Mouse (Mus musculus) lung, adult 2 months (tissue): ENCODE data around the gene Glipr2.

Experiments
- CTCF ChIP-seq: fragments of 200-500 bp; IDR thresholded peaks from 2 replicates; pipeline ENCODE4 v1.5.1; 2011; ENCODE audit warnings: mild to moderate bottlenecking, low read length, control low read depth; ENCODE audit not compliant: insufficient read depth
- POLR2A ChIP-seq: fragments of 200-500 bp; IDR thresholded peaks from 2 replicates; pipeline ENCODE4 v1.6.1; 2011; ENCODE audit warnings: low read depth, mild to moderate bottlenecking, control low read depth, low read length, borderline replicate concordance; ENCODE audit errors: extremely low read depth

- TF ChIP-seq POLR2A = no peak
- no peak for TF ChIP-seq CTCF
These were observed 46.9 kb downstream of the Glipr2 start, which contains the start of gene Clta for GRCm38 (mm10) chr4:44004126-44004525.
